Mouse (Mus musculus) right cerebral cortex, adult 2 months (tissue): ENCODE data around the gene Slc1a1.

Experiments
- DNase-seq, 2 experiments: peaks; one replicate each; pipeline ENCODE4 v3.0.0; 2021 to 2022; ENCODE audit warnings: low spot score in 2 of 2

The Slc1a1 gene

DNA sequence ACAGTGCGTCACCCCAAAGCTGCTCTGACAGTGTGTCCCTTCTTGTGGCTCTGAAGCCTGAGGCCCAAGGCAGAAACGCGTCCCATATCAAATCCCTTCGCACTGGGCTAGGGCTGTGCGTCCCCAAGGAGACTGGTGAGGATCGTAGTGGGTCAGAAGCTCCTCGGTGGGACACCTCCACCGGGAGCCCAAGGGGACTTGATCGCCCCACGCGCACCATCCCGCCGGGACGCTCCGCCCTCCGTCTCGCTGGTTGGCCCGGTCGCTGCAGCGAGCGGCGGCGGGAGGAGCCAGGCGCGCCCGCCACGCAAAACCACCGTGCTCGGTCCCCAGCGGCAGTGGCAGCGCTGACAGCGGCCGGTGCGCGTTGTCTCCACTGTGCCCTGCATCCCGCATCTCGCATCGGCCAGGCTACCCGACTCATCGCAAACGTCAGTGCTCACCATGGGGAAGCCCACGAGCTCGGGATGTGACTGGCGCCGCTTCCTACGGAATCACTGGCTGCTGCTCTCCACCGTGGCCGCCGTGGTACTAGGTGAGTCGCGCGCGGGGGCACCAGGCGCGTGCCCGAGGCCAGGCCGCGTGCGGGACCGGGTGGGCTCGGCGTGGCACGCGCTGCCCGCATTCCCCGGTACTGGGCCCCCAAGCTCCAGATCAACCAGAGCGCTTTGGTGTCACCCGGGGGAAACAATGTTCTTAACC is at the start of gene Slc1a1:
TSS of gene Slc1a1 (plus strand) at position 252 of the 702 bp plus-strand sequence.
- peak; percentile 82 to 84 for DNase-seq

DNA sequence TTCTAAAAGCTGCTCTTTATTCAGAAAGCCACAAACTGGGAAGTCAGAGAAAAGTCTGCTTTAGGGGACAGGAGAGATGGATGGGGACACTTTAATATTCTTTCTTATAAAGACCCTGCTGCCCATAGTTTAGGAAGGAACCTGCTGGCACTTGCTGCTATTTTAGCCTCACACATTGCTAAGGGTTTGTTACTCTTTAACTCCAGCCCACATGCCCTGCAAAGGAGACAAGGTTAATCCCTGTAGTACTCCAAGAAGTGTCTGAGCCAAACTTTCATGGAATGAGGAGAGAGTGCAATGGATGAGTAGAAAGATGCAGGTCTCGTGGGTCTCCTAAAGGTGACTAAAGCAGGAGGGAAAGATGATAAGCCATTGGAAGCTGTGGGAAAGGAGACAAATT is 44.7 kb upstream of the Slc1a1 start:
- no peak for DNase-seq

DNA sequence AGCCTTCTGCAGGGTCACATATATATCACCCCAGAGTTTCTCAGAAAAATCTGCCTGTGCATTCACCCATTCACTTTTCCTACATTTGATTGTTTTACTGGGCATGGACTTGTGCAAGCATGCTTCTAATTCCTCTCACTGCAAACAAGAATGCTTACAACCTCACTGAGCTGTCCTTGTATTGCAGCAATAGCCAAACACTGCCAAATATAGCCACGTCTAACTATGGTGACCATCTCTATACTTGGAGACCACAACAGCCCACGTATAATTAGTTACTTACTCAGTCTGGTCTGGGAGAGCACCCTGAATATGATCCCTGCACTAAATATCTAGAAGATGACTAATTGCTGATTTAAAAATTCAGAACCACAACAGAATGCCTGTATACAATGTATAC is 41.5 kb upstream of the Slc1a1 start:
- no peak for DNase-seq

DNA sequence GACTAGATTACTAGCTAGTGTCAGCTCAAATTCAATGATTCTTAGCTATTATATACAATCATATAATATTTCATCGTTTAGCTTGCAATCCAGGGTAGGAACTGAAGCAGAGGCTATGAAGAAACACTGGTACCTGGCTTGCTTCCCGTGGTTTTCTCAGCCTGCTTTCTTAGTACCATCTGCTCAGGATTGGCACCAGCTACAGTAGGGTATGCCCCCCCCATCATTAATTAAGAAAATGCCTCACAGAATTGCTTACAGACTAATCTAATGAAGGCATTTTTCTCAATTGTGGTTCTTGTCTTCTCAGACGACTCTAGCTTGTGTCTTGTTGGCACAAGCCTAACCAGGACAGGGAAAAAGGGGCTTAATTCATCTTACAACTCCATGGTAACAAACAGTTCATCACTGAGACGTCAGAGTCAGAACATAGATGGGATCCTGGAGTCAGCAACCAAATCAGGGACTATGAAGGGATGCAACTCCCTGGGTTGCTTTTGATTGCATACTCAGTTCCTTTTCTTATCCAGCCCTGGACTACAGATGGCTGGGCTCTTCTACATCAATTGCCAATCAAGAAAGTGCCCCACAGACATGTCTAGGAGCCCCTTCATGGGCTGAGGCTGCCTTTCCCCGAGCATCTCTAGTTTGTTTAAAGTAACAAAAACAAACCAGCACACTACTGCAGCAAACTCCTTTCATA is 38.6 kb upstream of the Slc1a1 start:
- no peak for DNase-seq

DNA sequence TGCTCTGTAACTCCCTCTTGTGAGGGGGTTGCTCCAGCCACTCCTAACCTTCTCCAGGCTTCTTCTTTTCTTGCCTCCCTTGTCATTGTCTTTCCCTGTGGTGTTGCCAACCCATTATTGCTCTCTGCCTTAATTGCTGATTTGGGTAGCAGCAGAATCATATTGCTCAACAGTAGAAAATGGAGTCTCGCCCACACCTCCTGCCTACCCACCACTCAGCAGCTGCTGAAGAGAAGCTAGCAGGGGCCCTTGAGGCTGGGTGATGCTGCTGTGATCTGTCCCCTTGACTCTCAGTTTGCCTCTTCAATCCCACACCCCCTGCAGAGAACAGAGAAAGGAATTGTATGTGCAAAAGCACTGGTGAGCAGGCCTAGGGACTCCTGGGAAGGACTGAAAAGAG is 37.9 kb upstream of the Slc1a1 start:
- DNase-seq: no peak

DNA sequence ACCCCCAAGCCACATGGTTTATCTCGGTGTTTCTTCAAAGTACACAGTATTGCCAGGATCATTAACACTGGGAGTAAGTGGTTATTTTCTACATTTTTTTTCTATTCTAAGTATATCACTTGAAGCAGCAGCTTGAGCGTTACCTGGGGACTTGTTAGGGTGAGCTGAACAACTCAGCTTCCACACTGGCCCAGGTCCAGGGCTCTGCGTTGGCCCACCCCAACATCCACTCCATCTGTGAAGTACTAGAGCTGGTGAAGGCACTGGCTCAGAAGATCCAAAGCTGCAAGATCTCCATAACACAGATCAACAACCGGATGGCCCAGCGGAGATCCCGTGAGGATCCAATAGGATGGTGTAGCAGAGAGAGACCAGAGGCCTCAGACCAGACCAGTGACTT is 37.2 kb upstream of the Slc1a1 start:
- no peak for DNase-seq

DNA sequence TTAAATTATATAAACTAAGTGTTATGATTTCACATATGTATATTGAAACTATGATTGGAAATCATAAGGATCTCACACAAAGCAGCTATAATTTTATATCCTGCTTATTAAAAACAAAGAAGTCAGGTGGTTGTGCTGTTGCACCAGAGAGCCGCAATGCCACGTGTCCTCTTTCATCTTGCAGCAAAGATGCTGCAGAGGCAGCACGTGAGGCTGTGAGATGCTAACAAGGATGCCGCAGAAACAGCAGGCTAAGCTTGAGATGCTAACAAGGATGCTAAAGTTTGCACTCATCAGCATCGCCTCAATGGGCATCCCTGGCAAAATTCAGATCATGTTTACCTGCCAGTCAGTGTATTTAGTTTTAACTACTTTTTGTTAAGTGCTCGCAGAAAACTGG is 34.4 kb upstream of the Slc1a1 start:
- DNase-seq: peak in 1 of 2 experiments; percentile 31

DNA sequence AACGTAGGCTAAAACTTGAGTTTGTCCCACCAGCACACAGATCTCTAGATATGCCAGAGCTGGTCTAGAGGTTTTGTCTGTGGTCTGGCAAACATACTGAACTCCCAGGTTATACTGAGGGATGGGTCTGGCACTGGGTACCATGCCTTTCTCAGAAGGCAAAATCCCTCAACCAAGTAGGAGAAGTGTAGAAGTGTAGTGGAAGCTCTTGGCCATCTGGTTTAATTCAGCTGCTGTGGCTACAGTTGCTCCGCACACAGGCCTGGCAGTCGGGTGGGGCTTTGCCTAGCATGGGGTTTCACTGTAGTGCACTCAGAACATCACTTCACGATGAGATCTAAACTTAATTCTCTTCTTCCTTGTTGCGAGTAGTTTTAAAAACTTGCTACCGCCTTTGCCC is 28.6 kb upstream of the Slc1a1 start:
- DNase-seq: no peak

DNA sequence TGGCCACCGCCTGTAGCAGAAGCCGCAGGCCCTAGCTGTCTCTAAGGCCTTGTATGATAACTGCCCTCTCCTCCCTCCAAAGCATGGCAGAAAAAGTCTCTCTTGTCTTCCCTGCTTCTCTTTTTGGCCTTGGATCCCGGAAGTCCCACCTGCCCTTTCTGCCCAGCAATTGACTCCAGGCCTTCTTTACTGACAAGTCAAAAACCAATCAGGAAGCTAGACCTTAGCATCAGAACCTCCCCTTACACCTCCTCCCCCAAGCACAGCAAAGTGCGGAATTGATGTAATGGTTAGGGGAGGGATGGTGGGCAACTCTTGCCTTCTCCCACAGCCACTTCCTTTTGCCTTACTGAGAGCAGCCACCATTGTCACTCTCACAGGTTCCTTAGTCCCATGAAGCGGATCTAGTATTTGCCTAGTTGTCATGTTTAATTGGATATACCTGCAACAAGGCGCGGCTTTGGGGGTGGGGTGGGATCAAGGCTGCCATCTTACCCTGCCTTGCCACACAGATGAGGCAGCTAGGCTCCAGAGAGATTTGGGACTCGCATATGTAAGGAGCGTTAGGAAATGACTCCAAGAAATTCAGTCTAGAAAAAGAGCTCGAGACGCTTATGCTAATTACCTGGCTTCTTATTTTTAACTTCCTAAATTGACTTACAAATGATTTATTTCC is 27.9 kb upstream of the Slc1a1 start:
- no peak for DNase-seq

DNA sequence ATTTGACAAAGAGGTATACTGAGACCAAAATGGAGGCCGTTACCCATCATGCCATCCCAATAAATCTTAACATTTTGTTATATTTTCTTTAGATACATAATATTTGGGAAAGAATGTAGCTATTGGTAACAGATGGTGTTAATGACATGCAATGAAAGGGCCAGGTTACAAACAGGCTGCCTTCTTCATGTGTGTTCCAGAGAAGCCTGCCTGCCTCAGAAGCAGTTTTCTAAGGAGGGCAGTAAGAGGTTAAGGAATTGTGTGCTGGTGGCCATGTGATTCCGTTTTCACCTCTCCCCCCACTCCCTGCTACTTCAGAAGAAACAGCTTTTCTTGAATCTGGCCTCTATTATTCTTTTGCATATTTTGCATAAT is 27.4 kb upstream of the Slc1a1 start:
- no peak for DNase-seq

DNA sequence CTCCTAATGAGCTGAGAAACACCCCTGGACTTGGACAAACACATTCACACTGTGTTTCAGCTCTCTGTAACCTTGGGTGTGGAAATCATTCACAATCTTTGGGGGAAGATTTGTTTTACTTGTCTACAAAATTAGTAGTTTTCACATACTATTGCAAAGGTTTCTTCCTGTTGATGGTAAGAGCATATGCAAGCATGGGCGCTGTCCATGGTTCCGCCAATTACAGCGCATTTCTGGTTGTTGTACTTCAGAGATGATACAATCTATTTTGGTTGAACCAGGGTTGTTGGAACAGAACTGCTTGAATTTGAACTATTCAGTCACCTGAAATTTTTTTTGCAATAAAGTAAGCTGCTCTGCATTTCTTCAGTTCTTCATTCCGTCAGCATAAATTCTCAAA is 16.6 kb upstream of the Slc1a1 start:
- DNase-seq: no peak

DNA sequence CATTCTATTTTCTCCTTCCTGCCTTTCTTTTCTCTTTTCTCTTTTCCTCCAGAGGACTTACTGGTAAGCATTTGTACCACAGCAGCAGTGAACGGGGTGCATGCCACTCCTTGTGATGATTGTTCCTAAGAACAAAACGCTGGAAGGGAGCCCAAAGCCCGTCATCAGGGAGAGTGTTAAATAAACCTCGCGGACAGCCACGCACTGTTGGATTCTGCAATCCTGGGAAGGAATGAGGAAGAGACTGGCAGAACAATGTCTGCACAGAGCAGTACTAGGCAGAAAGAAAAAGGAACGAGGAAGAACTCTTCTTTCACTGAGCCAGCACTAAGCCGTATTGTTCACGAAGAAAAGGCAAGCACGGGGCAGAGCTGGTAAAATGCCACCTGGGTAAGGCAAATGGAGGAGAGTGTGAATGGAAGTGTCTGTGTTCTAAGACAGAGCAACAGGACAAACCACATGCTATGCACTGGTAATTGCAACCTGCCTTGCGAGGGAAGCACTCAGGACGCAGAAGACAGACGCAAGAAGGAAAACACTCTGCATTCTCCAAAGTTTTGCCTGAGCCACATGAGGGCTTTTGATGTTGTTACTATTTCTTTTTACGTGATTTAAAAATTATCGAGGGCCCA is 7.0 kb upstream of the Slc1a1 start:
- no peak for DNase-seq

DNA sequence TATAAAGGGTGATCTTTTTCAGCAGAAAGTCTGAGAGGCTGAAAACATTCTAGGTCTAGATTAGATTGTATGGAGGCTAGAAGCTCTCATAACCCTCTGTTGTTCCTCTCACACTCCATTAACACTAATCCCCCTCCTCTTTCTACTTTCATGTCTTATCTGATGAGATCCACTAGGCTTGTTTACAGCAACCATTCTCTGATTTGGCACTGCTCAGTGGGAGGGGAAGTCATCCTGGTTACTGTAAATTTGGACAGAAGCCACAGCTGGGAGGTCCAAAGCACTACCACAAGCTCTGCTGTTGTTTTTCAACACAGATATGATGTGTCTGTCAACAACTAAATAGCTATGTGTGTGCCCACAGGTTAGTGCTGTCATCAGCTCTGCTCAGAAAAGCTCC is 3.5 kb upstream of the Slc1a1 start:
- DNase-seq: no peak

DNA sequence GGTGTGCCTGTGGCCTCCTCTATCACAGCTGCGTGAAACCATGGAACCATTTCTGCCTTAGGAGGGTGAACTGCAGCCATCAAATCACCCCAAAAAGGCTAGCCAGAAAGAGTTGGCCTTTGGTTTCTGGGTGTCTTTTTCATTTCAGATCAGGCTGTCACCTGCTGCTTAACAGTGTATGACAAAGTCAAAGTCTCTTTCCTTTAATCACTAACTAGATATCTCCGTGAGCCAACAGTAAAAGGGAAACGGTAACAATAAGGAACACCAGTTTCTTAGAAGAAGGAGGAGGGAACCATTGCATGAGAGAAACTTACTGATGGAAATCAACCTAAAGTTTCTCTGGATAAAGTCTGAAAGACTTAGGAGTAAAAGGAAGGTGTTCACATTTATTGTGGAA is 2.2 kb upstream of the Slc1a1 start:
- no peak for DNase-seq

DNA sequence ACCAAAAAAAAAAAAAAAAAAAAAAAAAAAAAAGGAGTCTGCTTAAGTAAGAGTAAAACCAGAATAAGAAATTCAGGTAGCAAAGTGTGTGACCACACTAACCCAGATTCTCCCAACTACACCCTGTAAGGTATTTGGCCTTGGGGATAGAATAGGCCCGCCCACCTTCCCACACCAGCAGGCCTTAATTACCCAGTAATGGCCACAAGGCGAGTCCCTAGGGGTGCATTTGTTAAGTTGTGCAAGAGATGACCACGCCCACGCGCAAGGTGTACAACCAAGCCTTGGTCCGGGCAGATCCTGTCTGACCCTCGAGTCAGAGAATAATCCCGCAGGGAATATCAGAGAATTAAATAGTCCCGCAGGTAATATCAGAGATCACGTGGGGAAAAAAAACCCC is 461 bp upstream of the Slc1a1 start:
- DNase-seq: peak in 1 of 2 experiments; percentile 26

DNA sequence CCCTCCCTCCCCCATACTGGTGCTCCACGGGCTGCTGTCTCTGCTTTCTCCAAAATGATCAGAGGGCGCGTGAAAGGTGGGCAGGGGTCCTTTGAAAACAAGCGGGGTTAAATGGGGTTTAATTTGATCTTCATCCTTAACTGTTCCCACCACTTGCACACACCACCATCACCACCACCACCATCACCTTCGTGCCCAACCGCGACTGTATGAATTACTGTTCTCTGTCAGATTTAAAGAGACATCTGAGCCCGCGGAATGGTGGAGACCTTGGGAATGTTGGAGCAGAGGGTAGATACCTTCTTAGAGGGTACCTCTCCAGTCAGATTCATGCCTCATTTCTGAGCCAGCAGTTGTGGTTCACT is 633 bp downstream of the Slc1a1 start:
- DNase-seq: peak in 1 of 2 experiments; percentile 21

DNA sequence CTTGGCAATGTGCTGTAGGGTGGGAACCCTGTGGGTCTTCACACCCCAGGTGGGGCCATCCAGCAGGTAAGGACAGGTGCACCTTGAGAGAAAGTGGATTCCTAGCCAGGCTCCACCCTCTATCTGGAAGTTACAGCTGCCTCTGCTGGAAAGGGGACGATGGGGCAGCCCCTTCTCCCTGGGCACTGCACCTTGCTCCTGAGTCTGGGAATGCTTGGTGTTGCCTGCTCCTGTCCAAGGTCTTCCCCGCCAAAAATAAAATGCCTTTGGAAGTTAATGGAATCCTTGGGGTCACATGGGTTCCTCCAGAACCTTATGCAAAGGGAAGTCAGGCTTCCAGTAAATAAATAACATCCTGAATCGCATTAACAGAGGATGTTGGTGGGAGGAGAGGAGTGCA is 1.3 kb downstream of the Slc1a1 start:
- DNase-seq: no peak

DNA sequence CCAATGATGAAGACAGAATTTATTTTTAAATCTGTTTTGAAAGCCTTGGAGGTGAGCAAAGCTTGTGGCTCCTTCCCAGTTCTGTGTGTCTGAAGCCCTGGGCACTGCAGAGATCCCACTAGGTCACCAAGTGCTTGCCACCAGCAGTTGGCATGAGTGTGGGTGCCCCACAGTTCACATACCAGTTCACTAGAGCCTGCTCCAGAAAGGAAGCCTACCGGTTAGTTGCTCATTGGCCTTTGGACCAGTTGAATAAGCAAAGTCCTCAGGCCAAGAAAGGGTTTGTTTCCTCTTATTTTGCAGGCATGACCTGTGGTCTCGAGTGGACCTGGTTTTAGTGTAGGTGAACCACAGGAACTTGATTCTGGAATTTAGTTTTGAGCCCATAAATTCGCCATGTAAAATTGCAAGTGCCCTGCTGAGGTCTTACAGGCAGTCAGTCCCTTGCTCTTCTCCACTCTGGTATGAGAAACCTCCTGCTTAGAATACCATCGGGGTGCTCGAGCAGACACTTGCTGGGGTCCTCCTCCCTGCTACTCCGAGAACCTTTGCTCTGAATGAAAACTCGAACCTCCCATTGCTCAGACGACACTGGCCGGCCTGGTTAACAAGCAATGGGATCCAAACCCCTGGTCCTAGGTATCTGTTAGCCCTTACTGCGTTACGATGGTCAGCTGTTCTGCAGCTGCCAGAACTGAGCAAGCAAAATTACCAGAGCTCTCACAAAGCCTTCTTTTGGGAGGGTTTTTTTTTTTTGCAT is 2.0 kb downstream of the Slc1a1 start:
- DNase-seq: no peak

DNA sequence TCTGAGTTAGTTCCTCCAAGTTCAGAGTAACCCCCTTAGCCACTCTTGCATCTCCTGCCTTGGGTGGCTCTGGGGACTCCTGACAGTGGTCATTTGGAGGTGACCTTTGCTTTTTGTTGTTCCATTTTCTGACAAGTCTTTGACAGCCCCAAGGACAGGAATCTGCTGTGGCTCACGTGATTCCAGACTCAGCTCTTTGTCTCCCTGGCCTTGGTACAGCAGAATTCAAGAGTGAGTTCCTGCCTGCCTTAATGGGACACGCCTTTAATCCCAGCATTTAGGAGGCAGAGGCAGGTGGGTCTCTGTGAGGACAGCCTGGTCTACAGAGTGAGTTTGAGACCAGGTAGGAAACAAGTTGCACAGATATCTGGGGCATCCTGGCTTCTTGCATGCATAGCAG is 3.9 kb downstream of the Slc1a1 start:
- no peak for DNase-seq

DNA sequence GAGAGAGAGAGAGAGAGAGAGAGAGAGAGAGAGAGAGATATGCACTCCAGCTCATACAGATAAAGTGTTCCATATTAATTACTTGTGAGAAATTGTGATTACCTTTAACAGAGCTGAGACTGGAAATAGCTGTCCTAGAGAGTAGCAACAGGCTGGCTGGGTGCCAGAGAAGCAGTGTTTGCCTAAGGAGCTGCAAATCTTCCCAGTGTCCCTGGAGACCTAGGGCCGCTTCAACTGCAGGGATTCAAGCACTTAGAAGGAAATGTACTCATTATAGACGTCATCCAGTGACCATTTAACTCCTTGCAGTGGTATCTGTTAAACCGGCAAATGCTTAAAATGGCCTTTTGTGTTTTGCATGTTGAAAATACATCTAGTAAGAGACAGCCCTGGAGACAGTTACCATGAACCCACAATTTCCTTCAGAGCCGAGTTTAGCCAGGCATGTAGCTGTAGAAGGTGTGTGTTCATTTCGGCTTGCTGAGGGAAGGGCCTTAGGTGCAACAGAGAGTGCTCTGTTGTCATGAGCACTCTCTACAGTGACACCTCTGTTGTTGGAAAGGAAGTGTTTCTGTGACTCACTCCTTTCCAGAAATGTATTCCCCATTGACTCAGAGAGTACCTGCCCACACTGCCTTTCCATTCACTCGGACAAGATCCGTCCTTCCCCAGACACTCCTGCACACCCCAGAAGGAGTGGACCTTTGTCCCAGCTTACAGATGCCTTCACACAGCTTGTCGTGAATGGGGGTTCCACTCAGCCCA is 10.3 kb downstream of the Slc1a1 start:
- DNase-seq: peak; percentile 37 to 60

DNA sequence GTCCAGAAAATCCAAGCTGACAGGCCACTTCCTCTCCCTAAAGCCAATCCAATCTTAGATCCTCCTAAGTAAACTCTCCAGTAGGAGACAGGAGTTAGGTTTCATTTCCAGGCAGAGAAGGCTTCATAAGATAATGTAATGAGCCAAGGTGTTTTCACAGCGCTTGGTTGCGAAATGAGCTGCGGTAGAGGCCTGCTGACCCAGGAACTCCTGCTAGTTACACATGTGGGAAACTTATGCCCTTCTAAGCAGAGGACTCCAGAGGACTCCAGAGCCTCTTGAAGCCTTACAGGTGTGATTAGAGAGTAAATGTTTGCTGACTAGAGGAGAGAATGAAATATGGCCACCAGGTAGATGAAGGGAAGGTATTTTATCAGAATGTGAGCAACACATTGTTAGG is 15.7 kb downstream of the Slc1a1 start:
- no peak for DNase-seq
